8 mouse cellular contexts compared by ENCODE assay signal in the genomic region with DNA sequence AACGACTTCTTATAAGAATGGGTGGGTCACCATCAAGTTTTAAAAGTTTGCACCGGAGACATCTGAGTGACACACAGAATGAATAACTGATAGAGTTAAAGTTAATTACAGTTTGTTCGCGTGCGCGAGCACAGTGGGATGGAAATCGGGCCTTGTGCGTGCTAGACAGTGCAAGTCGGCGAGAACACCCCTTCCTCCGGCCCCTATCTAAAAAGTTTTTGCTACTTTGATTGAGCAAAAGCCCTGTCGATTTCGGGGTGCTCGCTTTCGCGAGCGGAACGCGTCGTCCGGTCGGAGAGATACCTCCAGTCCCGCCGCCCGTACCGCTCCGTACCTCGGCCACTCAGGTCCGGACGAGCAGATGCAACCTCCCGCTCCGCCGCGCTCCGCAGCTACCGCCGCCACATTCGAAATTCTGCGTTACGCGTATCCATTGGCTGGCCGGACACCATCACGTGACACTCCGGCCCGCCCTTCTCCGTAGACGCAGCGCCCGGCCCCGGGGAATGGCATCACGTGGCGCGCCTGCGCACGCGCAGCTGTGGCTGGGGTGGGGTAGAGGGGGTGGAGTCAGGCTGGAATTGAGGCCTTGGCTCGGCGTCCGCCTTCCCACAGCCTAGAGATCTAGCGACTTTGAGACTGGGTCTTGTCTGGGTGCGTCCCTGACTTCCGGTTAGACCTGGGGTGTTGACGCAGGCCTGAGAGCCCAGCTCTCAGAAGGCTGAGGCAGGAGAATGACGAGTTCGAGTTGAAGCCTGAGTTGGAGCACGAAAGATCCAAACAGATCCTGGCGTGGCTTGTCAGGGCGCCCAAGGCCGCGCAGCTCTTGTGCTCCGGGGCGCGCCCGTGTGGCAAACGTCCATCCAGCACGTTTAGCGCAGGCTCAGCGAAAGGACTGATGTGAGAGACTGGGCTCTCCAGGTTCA. TPM values are rescaled to one million over a fixed set of nuclear protein-coding genes. Genes with fewer than 3 reads are reported as not detected.
A peak's percentile ranks its signal among the peaks of the same experiment; 100 is the strongest.
DNase-seq lines count a peak whose midpoint lies in the region; ATAC-seq and TF ChIP-seq lines count a peak whose summit lies in the region.

Gene Sgo1 (minus strand): TSS at position 457 of the 926 bp plus-strand sequence.

- no peaks in the 10 kb centered on the region for H3K4me1 ChIP-seq in hindbrain, postnatal 0 days (ENCODE audit: insufficient read depth, low read length)

- under 1% methylated on average over 78 of the region's 78 CpGs for WGBS in hindbrain, postnatal 0 days

- peak within 1 kb of the TSS; percentile 80 for H3K4me2 ChIP-seq in hindbrain, postnatal 0 days (ENCODE audit: low read depth, low read length)

- peak; percentile 56 for TF ChIP-seq CTCF in gastrocnemius, adult 2 months (IDR thresholded peaks at IDR 0.05)
- TF ChIP-seq CTCF in hindbrain, postnatal 0 days (IDR thresholded peaks at IDR 0.05; ENCODE audit: low read depth) = peak; percentile 71
- peak; percentile 42 for TF ChIP-seq CTCF in left cerebral cortex, adult 2 months (IDR thresholded peaks at IDR 0.05)

- peak; percentile 99 for DNase-seq in ZHBTc4 (ENCODE audit: low read depth, low spot score)
- peak; percentile 99 for DNase-seq in gastrocnemius, adult 2 months
- DNase-seq in hindbrain, postnatal 0 days (ENCODE audit: low spot score) = peak; percentile 99
- DNase-seq in left cerebral cortex, adult 2 months (ENCODE audit: extremely low spot score in 1 of 2, low spot score in 2 of 2) = peak; percentile 96
- DNase-seq in right cerebral cortex, adult 2 months (ENCODE audit: low spot score in 2 of 2) = peak; percentile 96
- DNase-seq in urinary bladder, postnatal 14 days (ENCODE audit: low spot score) = peak; percentile 97

- peak; percentile 88 for ATAC-seq in common myeloid progenitor, adult 5-6 weeks (replicated peaks; ENCODE audit: low read depth, poor library complexity, severe bottlenecking)
- peak; percentile 100 for ATAC-seq in hindbrain, postnatal 0 days
- peak; percentile 84 for ATAC-seq in megakaryocyte, adult 5-6 weeks (ENCODE audit: poor library complexity, severe bottlenecking)

- H3K9ac ChIP-seq in hindbrain, postnatal 0 days (replicated peaks; ENCODE audit: low read length) = peak within 1 kb of the TSS; percentile 64

- no peaks in the 10 kb centered on the region for H3K27me3 ChIP-seq in hindbrain, postnatal 0 days (ENCODE audit: insufficient read depth, low read length)

- intact Hi-C loops in gastrocnemius, adult 2 months (cut with DNase I) = loop anchor here (5.0 kb wide), 1 partner anchor 122 kb away; the partner anchor contains the start of gene Kat2b
- intact Hi-C loops in left cerebral cortex, adult 2 months (cut with DNase I) = loop anchor here (1.0 to 2.0 kb wide), 2 partner anchors 120 to 211 kb away; no protein-coding TSS in a partner anchor

- H3K36me3 ChIP-seq in hindbrain, postnatal 0 days (ENCODE audit: insufficient read depth, low read length) = no peaks in the 10 kb centered on the region

- H3K9me3 ChIP-seq in hindbrain, postnatal 0 days (ENCODE audit: low read length) = no peaks in the 10 kb centered on the region

- H3K4me3 ChIP-seq in gastrocnemius, adult 2 months = peak within 1 kb of the TSS; percentile 87
- peak within 1 kb of the TSS; percentile 59 for H3K4me3 ChIP-seq in hindbrain, postnatal 0 days (ENCODE audit: low read length)
- peak within 1 kb of the TSS; percentile 55 for H3K4me3 ChIP-seq in left cerebral cortex, adult 2 months

- H3K27ac ChIP-seq in gastrocnemius, adult 2 months = peak within 1 kb of the TSS; percentile 100
- peak within 1 kb of the TSS; percentile 96 for H3K27ac ChIP-seq in hindbrain, postnatal 0 days
- H3K27ac ChIP-seq in left cerebral cortex, adult 2 months = peak within 1 kb of the TSS; percentile 93

RNA-seq across cellular contexts. Expression of gene Sgo1, which starts in this region (rescaled TPM):
- total RNA-seq in common myeloid progenitor, adult 5-6 weeks (2017) = 39.4 and 69.4 TPM in 2 replicates
- total RNA-seq in gastrocnemius, adult 2 months (2021) = not detected
- 2.7 and 3.5 TPM in 2 replicates for total RNA-seq in hindbrain, postnatal 0 days (2014; rRNA removed)
- 6.8 and 6.9 TPM in 2 replicates for polyA plus RNA-seq in hindbrain, postnatal 0 days (2015; fragmentation: Nextera tagmentation; extraction: Ambion mirVana)
- under 1 TPM in 1 of 2 experiments, not detected in 1; 0.12 TPM for total RNA-seq in left cerebral cortex, adult 2 months (2021)
- 28.5 and 36.5 TPM in 2 replicates for total RNA-seq in megakaryocyte, adult 5-6 weeks (2015)
- 68.3 and 70.9 TPM in 2 replicates for total RNA-seq in megakaryocyte, adult 5-6 weeks (2017)

Comparison
In these comparisons a context has a peak if more than half of its experiments do, and no peak if none do; other contexts are left out.
1. Peak in every context shown above with its lines: DNase-seq, ATAC-seq, H3K4me3 ChIP-seq and H3K27ac ChIP-seq.
2. Peak in DNase-seq, H3K4me3 ChIP-seq and H3K27ac ChIP-seq in gastrocnemius, adult 2 months; RNA of the gene not detected or under 1 TPM.
3. Peak in DNase-seq, H3K4me3 ChIP-seq and H3K27ac ChIP-seq in left cerebral cortex, adult 2 months; RNA of the gene not detected or under 1 TPM.